Comparison of ENCODE assay signal across 12 mouse cellular contexts in the genomic region with DNA sequence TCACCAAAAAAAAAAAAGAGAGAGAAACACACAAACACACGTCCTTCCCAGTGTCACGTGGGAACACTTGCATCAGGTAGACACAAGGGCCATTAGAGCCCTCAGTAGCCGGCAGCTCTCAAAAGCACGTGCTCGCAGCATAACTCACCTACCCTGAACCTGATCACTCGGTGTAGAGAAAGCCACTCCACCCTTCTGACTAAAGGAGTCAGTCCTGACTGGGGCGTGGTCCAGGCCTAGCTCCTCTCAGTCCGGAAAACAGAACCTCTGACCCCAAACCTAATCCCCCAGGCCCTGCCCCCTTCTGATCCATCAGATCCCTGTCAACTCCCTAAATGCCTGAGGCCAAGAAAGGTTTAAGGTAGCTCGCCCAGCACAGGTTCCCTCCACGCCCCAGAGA. TPM values are rescaled to one million over a fixed set of nuclear protein-coding genes. Genes with fewer than 3 reads are reported as not detected.
A peak's percentile ranks its signal among the peaks of the same experiment; 100 is the strongest.
DNase-seq lines count a peak whose midpoint lies in the region; ATAC-seq lines count a peak whose summit lies in the region.
"Had no signal": no experiment of that assay in that cellular context is flagged by ENCODE, and none has a peak within 500 bp of the region (broad histone marks: within the 10 kb centered on the region; RNA-seq: fewer than 3 reads in every experiment).

No protein-coding gene starts in this region.

- DNase-seq in ES-CJ7 (ENCODE audit: low read depth, low spot score): peak; percentile 97
- DNase-seq in right cerebral cortex, postnatal 25 days: no peak
- no peak for DNase-seq in left cerebral cortex, adult 9 months (ENCODE audit: low spot score in 2 of 2)
- DNase-seq in c-Kit-positive CD71-positive TER-119-positive erythroid progenitor cells, embryonic 14.5 days (ENCODE audit: low spot score): no peak
- DNase-seq: adrenal gland, postnatal 10 days; cerebellum, adult 9-10 months had no signal

- WGBS in hindbrain, embryonic 12.5 days: 4% methylated on average over 10 of the region's 10 CpGs
- 13% methylated on average over 10 of the region's 10 CpGs for WGBS in hindbrain, embryonic 16.5 days
- 6% methylated on average over 10 of the region's 10 CpGs for WGBS in embryonic facial prominence, embryonic 12.5 days
- WGBS in limb, embryonic 13.5 days: 9% methylated on average over 10 of the region's 10 CpGs

- H3K4me1 ChIP-seq in hindbrain, embryonic 12.5 days: peaks cover 29% of the 10 kb centered on the region
- H3K4me1 ChIP-seq in hindbrain, embryonic 16.5 days (ENCODE audit: control insufficient read depth, insufficient read depth, low read depth, low read length): peaks cover 24% of the 10 kb centered on the region
- H3K4me1 ChIP-seq in embryonic facial prominence, embryonic 12.5 days: peaks cover 22% of the 10 kb centered on the region
- H3K4me1 ChIP-seq in limb, embryonic 13.5 days: peaks cover 32% of the 10 kb centered on the region

- no peak overlapping the region for H3K9ac ChIP-seq in hindbrain, embryonic 12.5 days
- no peak overlapping the region for H3K9ac ChIP-seq in hindbrain, embryonic 16.5 days (ENCODE audit: low read depth, low read length)
- H3K9ac ChIP-seq in embryonic facial prominence, embryonic 12.5 days: 0 out of 2 replicates have a peak overlapping the region, but pooled peaks have one; percentile 3
- H3K9ac ChIP-seq in limb, embryonic 13.5 days: no peak overlapping the region
- H3K9ac ChIP-seq: hindbrain, embryonic 15.5 days had no signal

- H3K4me2 ChIP-seq in hindbrain, embryonic 12.5 days (replicated peaks): peak overlapping the region; percentile 77
- no peak overlapping the region for H3K4me2 ChIP-seq in hindbrain, embryonic 16.5 days (ENCODE audit: low read length)
- peak overlapping the region; percentile 79 for H3K4me2 ChIP-seq in embryonic facial prominence, embryonic 12.5 days (replicated peaks)
- peak overlapping the region; percentile 84; the same call in 1 of the 2 replicates for H3K4me2 ChIP-seq in limb, embryonic 13.5 days (replicated peaks)

- H3K27ac ChIP-seq in hindbrain, embryonic 12.5 days: no peak overlapping the region
- no peak overlapping the region for H3K27ac ChIP-seq in hindbrain, embryonic 16.5 days (ENCODE audit: low read depth, low read length)
- no peak overlapping the region for H3K27ac ChIP-seq in embryonic facial prominence, embryonic 12.5 days
- H3K27ac ChIP-seq in limb, embryonic 13.5 days: no peak overlapping the region
- H3K27ac ChIP-seq: hindbrain, embryonic 15.5 days had no signal

- no peak overlapping the region for H3K4me3 ChIP-seq in hindbrain, embryonic 12.5 days
- H3K4me3 ChIP-seq in hindbrain, embryonic 16.5 days (ENCODE audit: low read length): no peak overlapping the region
- H3K4me3 ChIP-seq in embryonic facial prominence, embryonic 12.5 days: 0 out of 2 replicates have a peak overlapping the region, but pooled peaks have one; percentile 64
- H3K4me3 ChIP-seq in limb, embryonic 13.5 days: peak overlapping the region; percentile 71; the same call in 1 of the 2 replicates
- H3K4me3 ChIP-seq: megakaryocyte, embryonic 14.5 days had no signal

- ATAC-seq in hindbrain, embryonic 12.5 days (ENCODE audit: low FRiP score): no peak
- no peak for ATAC-seq in hindbrain, embryonic 16.5 days
- no peak for ATAC-seq in embryonic facial prominence, embryonic 12.5 days (ENCODE audit: insufficient number of reproducible peaks, insufficient read depth, low FRiP score, low TSS enrichment)
- no peak for ATAC-seq in limb, embryonic 13.5 days (ENCODE audit: low FRiP score, low read depth)

- H3K27me3 ChIP-seq in hindbrain, embryonic 12.5 days: peaks cover 85% of the 10 kb centered on the region
- peaks cover 55% of the 10 kb centered on the region for H3K27me3 ChIP-seq in hindbrain, embryonic 16.5 days (replicated peaks; ENCODE audit: control insufficient read depth, insufficient read depth, low read length)
- H3K27me3 ChIP-seq in embryonic facial prominence, embryonic 12.5 days: peaks cover 74% of the 10 kb centered on the region
- H3K27me3 ChIP-seq in limb, embryonic 13.5 days: peaks cover 91% of the 10 kb centered on the region

- no peaks in the 10 kb centered on the region for H3K36me3 ChIP-seq in hindbrain, embryonic 12.5 days
- no peaks in the 10 kb centered on the region for H3K36me3 ChIP-seq in hindbrain, embryonic 16.5 days (ENCODE audit: control insufficient read depth, insufficient read depth, low read length)
- H3K36me3 ChIP-seq in embryonic facial prominence, embryonic 12.5 days: no peaks in the 10 kb centered on the region
- no peaks in the 10 kb centered on the region for H3K36me3 ChIP-seq in limb, embryonic 13.5 days
- H3K36me3 ChIP-seq: hindbrain, embryonic 15.5 days had no signal

- no peaks in the 10 kb centered on the region for H3K9me3 ChIP-seq in hindbrain, embryonic 12.5 days (replicated peaks)
- H3K9me3 ChIP-seq in hindbrain, embryonic 16.5 days (ENCODE audit: control insufficient read depth, low read length): no peaks in the 10 kb centered on the region
- no peaks in the 10 kb centered on the region for H3K9me3 ChIP-seq in embryonic facial prominence, embryonic 12.5 days
- no peaks in the 10 kb centered on the region for H3K9me3 ChIP-seq in limb, embryonic 13.5 days
- H3K9me3 ChIP-seq: hindbrain, embryonic 15.5 days had no signal

RNA-seq across cellular contexts. Expression of a gene that starts 2.7 kb away (rescaled TPM):
- 11.2 and 11.7 TPM in 2 replicates for polyA plus RNA-seq in hindbrain, embryonic 12.5 days (2016; fragmentation: Nextera tagmentation; extraction: Ambion mirVana)
- polyA plus RNA-seq in hindbrain, embryonic 16.5 days (2015; fragmentation: Nextera tagmentation; extraction: Ambion mirVana): 1.2 and 1.4 TPM in 2 replicates
- 15.3 and 16.4 TPM in 2 replicates for polyA plus RNA-seq in embryonic facial prominence, embryonic 12.5 days (2016; fragmentation: Nextera tagmentation; extraction: Ambion mirVana)
- 3.5 and 4.6 TPM in 2 replicates for polyA plus RNA-seq in limb, embryonic 13.5 days (2015; fragmentation: Nextera tagmentation; extraction: Ambion mirVana)

RNA-seq across cellular contexts. Expression of a gene that starts 36.4 kb away (rescaled TPM):
- 2.9 and 3.5 TPM in 2 replicates for polyA plus RNA-seq in hindbrain, embryonic 12.5 days (2016; fragmentation: Nextera tagmentation; extraction: Ambion mirVana)
- 3.1 and 3.3 TPM in 2 replicates for polyA plus RNA-seq in hindbrain, embryonic 16.5 days (2015; fragmentation: Nextera tagmentation; extraction: Ambion mirVana)
- polyA plus RNA-seq in embryonic facial prominence, embryonic 12.5 days (2016; fragmentation: Nextera tagmentation; extraction: Ambion mirVana): 3.2 and 3.4 TPM in 2 replicates
- polyA plus RNA-seq in limb, embryonic 13.5 days (2015; fragmentation: Nextera tagmentation; extraction: Ambion mirVana): 2.9 and 3.3 TPM in 2 replicates

RNA-seq across cellular contexts. Expression of a gene that starts 50.9 kb away (rescaled TPM):
- 6.3 and 6.7 TPM in 2 replicates for polyA plus RNA-seq in hindbrain, embryonic 12.5 days (2016; fragmentation: Nextera tagmentation; extraction: Ambion mirVana)
- polyA plus RNA-seq in hindbrain, embryonic 16.5 days (2015; fragmentation: Nextera tagmentation; extraction: Ambion mirVana): 8.0 and 8.9 TPM in 2 replicates
- polyA plus RNA-seq in embryonic facial prominence, embryonic 12.5 days (2016; fragmentation: Nextera tagmentation; extraction: Ambion mirVana): 1.00 and 1.3 TPM in 2 replicates
- polyA plus RNA-seq in limb, embryonic 13.5 days (2015; fragmentation: Nextera tagmentation; extraction: Ambion mirVana): 0.32 and 0.48 TPM in 2 replicates

RNA-seq across cellular contexts. Expression of a gene that starts 58.8 kb away (rescaled TPM):
- polyA plus RNA-seq in hindbrain, embryonic 12.5 days (2016; fragmentation: Nextera tagmentation; extraction: Ambion mirVana): 14.7 and 17.1 TPM in 2 replicates
- 37.2 and 42.4 TPM in 2 replicates for polyA plus RNA-seq in hindbrain, embryonic 16.5 days (2015; fragmentation: Nextera tagmentation; extraction: Ambion mirVana)
- 11.6 and 13.7 TPM in 2 replicates for polyA plus RNA-seq in embryonic facial prominence, embryonic 12.5 days (2016; fragmentation: Nextera tagmentation; extraction: Ambion mirVana)
- polyA plus RNA-seq in limb, embryonic 13.5 days (2015; fragmentation: Nextera tagmentation; extraction: Ambion mirVana): 11.2 and 13.5 TPM in 2 replicates

Comparison
In these comparisons a context has a peak if more than half of its experiments do, and no peak if none do; other contexts are left out.
1. H3K4me3 ChIP-seq: peak in embryonic facial prominence, embryonic 12.5 days (single experiment) and limb, embryonic 13.5 days (single experiment); none in hindbrain, embryonic 12.5 days (single experiment) and hindbrain, embryonic 16.5 days (single experiment).